8 mouse cellular contexts compared by ENCODE assay signal in the genomic region with DNA sequence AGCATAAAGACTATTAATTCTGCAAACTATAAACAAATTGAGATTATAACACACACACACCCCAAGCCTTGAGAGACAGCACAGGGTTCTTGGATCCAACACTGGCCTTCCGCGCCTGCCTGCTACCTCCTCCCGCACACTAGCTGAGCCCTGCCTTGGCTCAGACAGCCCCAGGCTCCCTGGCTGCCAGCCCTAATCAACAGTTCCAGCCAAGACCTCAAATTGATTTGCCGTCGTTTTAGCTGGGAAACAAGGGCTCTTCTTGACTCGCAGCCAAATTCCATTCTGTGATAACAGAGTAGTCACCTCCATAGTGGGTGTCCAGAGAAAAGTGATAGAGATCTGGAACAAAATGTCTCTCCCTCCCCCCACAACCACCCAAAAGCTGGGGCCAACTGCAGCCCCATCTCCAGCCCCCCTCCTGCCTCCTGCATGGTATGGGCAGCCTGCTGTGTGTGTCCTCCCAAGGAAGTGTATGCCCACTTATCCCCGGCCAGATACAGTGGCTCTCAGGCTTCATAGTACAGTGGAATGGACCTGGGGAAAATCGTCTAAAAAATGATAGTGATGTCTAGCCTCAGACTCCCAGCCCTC. TPM values are rescaled to one million over a fixed set of nuclear protein-coding genes. Genes with fewer than 3 reads are reported as not detected.
DNase-seq lines count a peak whose midpoint lies in the region; ATAC-seq and TF ChIP-seq lines count a peak whose summit lies in the region.

No protein-coding gene starts in this region.

- no peak overlapping the region for H3K9ac ChIP-seq in kidney, embryonic 16.5 days (replicated peaks; ENCODE audit: low read length)

- H3K36me3 ChIP-seq in kidney, embryonic 16.5 days (ENCODE audit: insufficient read depth, low read length): no peaks in the 10 kb centered on the region

- H3K4me3 ChIP-seq in layer of hippocampus, adult 2 months: no peak overlapping the region
- H3K4me3 ChIP-seq in cerebellum, adult 2 months (replicated peaks; ENCODE audit: insufficient read depth, low read depth, low read length): no peak overlapping the region
- H3K4me3 ChIP-seq in kidney, embryonic 16.5 days (ENCODE audit: low read length): no peak overlapping the region

- no peaks in the 10 kb centered on the region for H3K9me3 ChIP-seq in kidney, embryonic 16.5 days (ENCODE audit: low read length)

- no peaks in the 10 kb centered on the region for H3K27me3 ChIP-seq in cerebellum, adult 2 months (ENCODE audit: control insufficient read depth, insufficient read depth, low read length)
- H3K27me3 ChIP-seq in kidney, embryonic 16.5 days (ENCODE audit: insufficient read depth, low read length): no peaks in the 10 kb centered on the region

- no peak for DNase-seq in layer of hippocampus, adult 2 months (ENCODE audit: low spot score in 2 of 2)
- DNase-seq in layer of hippocampus, adult 11-12 months (ENCODE audit: low spot score): no peak
- peak; percentile 74 for DNase-seq in NIH3T3 (ENCODE audit: low read depth)
- peak; percentile 63 to 78 for DNase-seq in cerebellum, adult 2 months
- no peak for DNase-seq in B cell, adult 2 months
- no peak for DNase-seq in gastrocnemius, adult 8-10 months (ENCODE audit: low spot score in 2 of 2)

- no peak for TF ChIP-seq CTCF in layer of hippocampus, adult 2 months (conservative IDR thresholded peaks at IDR 0.05)
- TF ChIP-seq CTCF in cerebellum, adult 2 months (IDR thresholded peaks at IDR 0.05; ENCODE audit: borderline replicate concordance, insufficient read depth, low read depth, low read length): no peak

- TF ChIP-seq POLR2A in cerebellum, adult 2 months (IDR thresholded peaks at IDR 0.05; ENCODE audit: borderline replicate concordance, insufficient read depth, low read length): no peak

- H3K27ac ChIP-seq in layer of hippocampus, adult 2 months: peak overlapping the region; percentile 84
- no peak overlapping the region for H3K27ac ChIP-seq in cerebellum, adult 2 months (ENCODE audit: insufficient read depth, low read length)
- no peak overlapping the region for H3K27ac ChIP-seq in kidney, embryonic 16.5 days (ENCODE audit: low read length)

- 7% methylated on average over 8 of the region's 8 CpGs for WGBS in cerebellum, adult 2 months
- WGBS in kidney, embryonic 16.5 days: 49% methylated on average over 8 of the region's 8 CpGs

- no peak overlapping the region for H3K4me2 ChIP-seq in kidney, embryonic 16.5 days (replicated peaks; ENCODE audit: low read depth, low read length)

- H3K4me1 ChIP-seq in cerebellum, adult 2 months (ENCODE audit: control insufficient read depth, insufficient read depth, low read length): peaks cover 13% of the 10 kb centered on the region
- H3K4me1 ChIP-seq in kidney, embryonic 16.5 days (ENCODE audit: insufficient read depth, low read length): no peaks in the 10 kb centered on the region

- 0 out of 2 replicates have a peak, but pooled peaks have one; percentile 39 for ATAC-seq in kidney, embryonic 16.5 days (ENCODE audit: low FRiP score, low TSS enrichment)
- no peak for ATAC-seq in activated CD4-positive, CD25-positive, alpha-beta regulatory T cell, adult 4 months

RNA-seq across cellular contexts. Expression of gene Cplx2, which starts 18.9 kb away (rescaled TPM):
- total RNA-seq in layer of hippocampus, adult 2 months (2021): 1,000 to 10,000 TPM; 1,009 to 1,066 TPM
- polyA plus RNA-seq in cerebellum, adult 2 months (2012; rRNA removed): 361 and 392 TPM in 2 replicates
- polyA plus RNA-seq in kidney, embryonic 16.5 days (2015; fragmentation: Nextera tagmentation; extraction: Ambion mirVana): 5.8 and 6.0 TPM in 2 replicates
- not detected for polyA plus RNA-seq in activated CD4-positive, CD25-positive, alpha-beta regulatory T cell, adult 4 months (2017; shearing (Covaris generic))
- total RNA-seq in gastrocnemius, adult 8-10 months (2022): under 1 TPM; 0.51 to 0.72 (median 0.65) TPM

Comparison
In these comparisons a context has a peak if more than half of its experiments do, and no peak if none do; other contexts are left out.
1. DNase-seq: peak in NIH3T3 (single experiment) and cerebellum, adult 2 months (2 of 2); none in layer of hippocampus, adult 2 months (0 of 2), layer of hippocampus, adult 11-12 months (single experiment), B cell, adult 2 months (0 of 2) and gastrocnemius, adult 8-10 months (0 of 2).
2. RNA of gene Cplx2, which starts 18.9 kb away (polyA plus RNA-seq): 361 to 392 TPM in cerebellum, adult 2 months; 5.8 to 6.0 TPM in kidney, embryonic 16.5 days and not detected in activated CD4-positive, CD25-positive, alpha-beta regulatory T cell, adult 4 months; every median in the first group is over 10 times any median in the second.